Mouse (Mus musculus): Measurements from ENCODE around the gene Enpep.

GRCm38 (mm10) chr3:129225577-129226289 lies 106.8 kb downstream of the Enpep start:
- TF ChIP-seq CTCF (IDR thresholded peaks at IDR 0.05; ENCODE audit: control insufficient read depth, insufficient read depth, low read length): no peak
- TF ChIP-seq POLR2A (IDR thresholded peaks at IDR 0.05; ENCODE audit: borderline replicate concordance, control insufficient read depth, low read depth, low read length): no peak
